Mouse (Mus musculus) spleen, postnatal 4 days (tissue): Measurements from ENCODE around the gene Plxnb3.
"Not testable (repeated sequence)": the region's sequence is repeated elsewhere in the genome, so short reads cannot be mapped to it uniquely, and the experiment has no call there.

Experiments
- DNase-seq, 2 experiments: peaks; one replicate each; pipeline ENCODE4 v3.0.0; 2022; ENCODE audit warnings: low spot score in 2 of 2

The Plxnb3 gene

DNA sequence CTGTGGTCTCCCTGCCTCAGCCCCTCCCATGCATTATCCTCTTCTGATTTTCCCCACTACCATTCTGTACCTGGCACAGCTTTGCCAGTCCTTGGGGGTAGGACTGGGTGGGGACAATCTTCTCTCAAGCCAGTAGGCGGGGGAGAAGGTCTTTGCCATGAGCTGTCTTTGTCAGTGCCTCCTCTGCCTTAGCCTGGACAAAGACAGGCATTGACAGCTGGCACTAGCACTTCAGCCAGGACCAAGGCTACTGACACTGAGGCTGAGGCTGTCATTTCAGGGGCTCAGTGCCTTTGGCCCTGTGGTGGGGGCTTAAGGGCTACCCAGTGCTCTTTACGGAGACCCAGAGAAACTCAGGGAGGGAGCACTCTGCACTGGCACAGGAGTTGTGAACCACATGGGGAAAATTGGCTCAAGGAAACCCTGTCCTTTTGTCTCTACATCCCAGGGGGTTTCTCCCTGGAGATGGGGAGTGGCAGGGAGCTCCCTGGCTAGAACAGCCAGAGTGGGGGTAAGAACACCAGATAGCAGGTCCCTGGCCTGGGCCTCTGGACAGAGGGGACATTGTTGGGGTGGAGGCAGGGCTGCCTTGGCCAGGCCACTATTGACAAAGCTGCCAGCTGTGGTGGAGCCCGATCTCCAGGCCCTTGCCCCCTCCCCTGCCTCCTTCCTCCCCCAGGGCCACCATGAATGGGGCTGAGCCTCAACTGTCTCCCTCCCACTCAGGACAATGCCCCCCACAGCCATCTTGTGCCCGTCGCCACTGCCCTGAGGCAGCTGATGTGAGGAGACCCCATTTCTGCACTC, at the start of gene Plxnb3:
TSS of gene Plxnb3 (plus strand) at position 757 of the 807 bp plus-strand sequence.
- DNase-seq, result no peak

DNA sequence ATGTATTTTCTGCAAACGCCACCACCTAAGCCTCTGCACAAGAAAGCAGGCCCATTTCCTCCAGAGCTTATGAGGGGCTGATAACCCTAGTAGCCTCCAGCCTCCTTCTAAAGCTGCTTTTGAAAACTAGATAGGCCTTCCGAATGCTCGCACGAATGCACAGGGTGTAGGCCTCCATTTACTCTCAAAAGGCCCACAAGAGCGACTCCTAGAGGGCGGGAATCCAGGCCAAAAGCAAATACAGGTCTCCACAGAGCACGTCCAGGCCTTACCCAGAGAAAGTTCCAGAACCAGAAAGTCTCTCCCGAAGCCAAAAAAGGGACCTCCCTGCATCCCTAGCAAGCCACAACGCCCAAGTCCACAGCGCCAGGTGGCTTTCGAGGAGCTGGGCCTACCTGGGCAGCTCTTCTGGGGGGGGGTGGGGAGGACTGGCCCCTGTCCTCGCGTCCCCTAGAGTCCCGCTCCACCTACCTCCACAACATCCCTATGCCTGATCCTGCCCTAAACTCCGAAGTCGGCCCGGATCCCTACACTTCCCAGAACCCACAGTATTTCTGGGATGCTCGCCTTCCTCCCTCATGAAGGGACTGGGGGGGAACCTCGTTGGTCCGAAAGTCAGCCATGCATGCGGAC, 41.3 kb upstream of the Plxnb3 start:
- DNase-seq, result peak; percentile 43 to 69

DNA sequence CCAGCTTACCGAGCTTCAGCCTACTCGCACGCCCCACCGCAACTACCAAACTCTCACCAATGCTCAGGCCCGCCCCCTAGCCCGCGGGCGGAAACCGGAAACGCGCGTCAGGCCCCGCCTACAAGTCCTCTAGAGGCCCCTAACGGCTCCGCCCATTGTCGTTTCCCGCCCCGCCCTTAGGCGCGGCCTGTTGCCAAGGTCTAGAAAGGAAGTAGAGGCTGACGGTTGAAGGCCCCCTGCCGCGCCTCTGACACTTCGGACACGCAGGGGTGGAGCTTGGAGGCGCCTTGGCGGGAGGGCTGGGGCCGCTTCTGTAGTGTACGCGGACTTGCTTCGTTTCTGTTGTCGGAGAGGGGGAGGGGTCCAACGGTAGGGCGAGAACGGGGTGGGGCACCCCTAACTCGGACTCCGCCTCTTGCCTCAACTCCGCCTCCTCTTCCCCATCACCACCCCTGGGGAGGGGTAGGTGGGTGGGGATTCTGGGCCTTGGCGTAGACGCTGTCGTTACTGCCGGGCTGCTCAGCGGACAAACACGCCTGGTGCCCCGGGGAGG, 40.7 kb upstream of the Plxnb3 start, which contains the start of the genes Bcap31 and Abcd1:
TSS of gene Bcap31 (minus strand) at position 67 of the 553 bp plus-strand sequence.
TSS of gene Abcd1 (plus strand) at position 489 of the 553 bp plus-strand sequence.
- DNase-seq, result peak; percentile 94

DNA sequence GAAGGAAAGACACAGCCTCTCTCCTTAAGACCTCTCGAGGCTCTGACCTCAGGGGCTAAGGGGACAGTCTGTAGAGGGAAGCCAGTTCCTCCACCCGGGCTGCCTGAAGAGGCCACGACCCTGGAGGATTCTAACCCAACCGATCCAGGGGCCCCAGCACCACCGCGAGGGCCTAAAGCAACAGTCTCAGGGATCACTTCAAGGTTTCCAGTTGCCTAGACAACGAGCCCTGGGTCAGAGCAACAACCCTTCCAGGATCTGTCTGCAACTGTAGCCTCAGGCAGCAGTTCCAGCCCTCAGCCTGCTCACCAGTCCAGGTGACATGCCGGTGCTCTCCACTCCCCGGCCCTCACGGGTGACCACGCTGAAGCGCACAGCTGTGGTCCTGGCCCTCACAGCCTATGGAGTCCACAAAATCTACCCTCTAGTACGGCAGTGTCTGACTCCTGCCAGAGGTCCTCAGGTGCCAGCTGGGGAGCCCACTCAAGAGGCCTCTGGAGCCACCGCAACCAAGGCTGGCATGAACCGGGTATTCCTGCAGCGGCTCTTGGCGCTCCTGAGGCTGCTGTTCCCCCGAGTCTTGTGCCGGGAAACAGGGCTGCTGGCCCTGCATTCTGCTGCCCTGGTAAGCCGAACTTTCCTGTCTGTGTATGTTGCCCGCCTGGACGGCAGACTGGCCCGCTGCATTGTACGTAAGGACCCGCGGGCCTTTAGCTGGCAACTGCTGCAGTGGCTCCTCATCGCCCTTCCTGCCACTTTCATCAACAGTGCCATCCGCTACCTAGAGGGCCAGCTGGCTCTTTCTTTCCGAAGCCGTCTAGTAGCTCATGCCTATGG, 40.0 kb upstream of the Plxnb3 start:
- peak; percentile 20 to 77 for DNase-seq

DNA sequence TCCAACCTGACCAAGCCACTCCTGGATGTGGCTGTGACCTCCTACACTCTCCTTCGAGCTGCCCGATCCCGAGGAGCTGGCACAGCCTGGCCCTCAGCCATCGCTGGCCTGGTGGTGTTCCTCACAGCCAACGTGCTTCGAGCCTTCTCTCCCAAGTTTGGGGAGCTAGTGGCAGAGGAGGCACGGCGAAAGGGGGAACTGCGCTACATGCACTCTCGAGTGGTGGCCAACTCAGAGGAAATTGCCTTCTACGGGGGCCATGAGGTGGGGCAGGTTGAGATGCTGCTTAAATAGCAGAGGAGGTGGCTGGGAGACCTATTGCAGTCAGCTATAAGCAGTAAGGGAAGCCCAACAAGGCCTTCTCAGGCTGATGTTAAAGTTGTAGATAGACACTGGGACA, 39.2 kb upstream of the Plxnb3 start:
- peak; percentile 30 to 68 for DNase-seq

DNA sequence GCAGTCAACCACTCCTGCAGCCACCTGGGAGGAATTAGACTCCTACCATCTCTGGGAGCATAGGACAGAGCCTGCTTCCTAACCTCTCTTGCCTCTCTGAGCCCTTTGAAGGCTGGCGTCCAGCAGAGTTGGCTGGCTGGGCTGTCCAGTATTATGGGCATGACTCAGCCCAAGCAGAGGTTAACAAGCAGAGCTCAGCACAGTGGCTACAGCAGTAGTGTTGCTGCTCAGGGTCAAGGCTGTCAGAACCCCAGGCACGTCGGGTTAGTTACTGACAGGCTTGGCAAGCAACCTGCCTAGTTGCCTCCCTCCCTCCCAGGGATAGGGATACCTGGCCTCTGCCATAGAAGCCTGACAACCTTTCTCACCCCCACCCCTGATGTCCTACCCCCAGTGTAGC, 38.6 kb upstream of the Plxnb3 start:
- peak; percentile 15 to 63 for DNase-seq

DNA sequence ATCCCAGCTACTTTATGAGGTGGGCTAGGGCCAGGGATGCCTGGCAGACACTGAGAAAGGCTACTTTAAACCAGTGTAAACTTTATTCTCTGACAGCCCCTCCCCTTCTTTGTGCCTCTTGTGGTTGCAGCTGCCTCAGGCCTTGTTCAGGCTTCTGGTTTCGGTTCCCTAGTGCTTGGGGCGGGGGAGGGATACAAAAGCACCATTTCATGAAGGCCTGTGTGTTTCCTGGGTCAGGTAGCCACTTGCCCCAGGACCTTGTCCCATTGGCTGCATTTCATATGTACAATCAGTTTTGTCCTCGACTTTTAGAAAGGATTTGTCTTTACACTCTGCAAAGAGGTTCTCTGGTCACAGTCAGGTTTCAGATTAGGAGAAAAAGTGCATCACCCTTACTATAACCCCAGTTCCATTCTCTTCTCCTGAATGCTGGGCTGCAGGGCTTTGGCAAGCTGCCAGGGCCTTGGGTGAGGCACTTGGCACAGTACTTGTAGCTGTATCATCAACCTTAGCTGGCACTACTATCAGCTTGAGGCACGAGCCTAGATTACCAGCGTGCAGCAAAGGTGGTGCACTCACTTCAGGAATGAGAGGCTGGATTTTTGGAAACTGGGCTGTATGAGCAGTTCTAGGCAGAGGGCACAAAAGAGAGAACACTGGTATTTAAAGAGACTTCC, 38.1 kb upstream of the Plxnb3 start:
- DNase-seq, result peak; percentile 68 to 79

DNA sequence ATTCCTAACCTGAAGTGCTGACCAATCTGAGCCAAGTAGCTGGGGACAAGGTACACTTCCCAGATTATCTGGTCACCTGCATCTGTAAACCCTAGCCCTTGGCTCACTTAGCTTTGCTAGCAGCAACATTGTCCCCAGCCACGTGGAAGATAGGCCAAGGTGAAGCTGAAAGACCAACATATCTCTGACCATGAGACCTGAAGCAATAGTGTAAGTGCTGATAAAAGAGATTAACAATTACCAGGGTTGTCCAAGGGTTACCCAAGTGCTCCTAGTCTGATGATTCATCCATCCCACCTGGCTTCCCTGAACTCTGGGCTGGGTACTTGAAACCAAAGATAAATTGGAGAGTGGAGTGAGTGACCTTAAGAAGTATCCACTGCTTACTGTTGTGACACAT, 26.0 kb upstream of the Plxnb3 start:
- DNase-seq, result no peak

DNA sequence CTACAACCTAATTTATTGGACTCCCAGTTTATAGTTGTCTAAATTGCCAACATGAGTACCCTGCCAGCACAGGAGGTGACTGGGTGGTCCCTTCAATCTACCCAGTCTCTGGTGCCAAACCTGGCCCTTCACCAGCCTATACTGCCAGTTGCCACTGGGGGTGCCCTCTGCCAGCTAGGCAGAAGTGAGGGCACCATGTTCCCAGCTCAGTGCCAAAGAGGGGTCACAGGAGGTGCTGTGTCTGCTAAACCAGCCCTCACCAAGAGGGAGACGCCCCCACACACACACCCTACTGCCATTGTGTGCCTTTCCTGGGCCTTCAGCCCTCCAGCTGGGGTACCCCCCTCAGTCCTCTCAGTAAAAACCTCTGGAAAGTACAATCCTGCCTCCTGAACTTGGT, 18.7 kb upstream of the Plxnb3 start:
- DNase-seq, result no peak

DNA sequence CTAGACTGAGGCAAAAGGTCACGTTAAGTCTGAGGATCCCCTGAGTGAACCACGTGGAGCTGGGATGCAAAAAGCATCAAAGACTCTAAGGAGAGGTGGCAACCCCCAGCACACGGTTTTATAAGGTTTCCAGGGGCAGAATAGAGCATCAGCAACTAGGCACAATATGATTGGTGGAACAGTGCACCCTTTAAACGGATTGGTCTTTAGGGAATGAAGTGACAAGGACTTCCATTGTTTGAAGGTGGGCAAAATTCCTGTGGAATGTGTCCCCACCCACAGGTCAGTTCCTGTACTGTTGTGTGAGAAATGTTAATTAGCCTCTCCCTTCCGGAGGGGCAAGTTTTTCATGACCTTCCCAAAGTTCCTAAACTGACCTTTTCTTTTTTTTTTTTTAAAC, 17.7 kb upstream of the Plxnb3 start:
- DNase-seq, result no peak

DNA sequence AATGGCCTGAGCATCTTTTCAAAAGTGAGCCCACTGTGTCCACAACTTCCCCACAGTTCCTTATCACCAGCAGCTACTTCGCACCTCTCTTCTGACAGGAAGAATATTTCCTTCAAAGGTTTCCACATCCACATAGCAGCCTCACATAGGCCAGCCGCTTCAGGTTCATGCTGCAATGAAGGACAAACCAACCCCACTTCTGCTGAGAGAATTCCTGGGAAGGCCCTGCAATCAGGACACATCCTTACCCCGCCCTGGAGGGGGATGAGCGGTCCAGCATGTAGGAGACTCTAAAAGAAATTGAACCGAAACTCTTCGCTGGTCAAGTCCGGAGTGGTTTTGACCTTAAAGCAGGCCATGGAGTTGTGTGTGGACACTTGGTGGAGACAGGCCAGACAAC, 17.0 kb upstream of the Plxnb3 start:
- DNase-seq, result not testable (repeated sequence)

DNA sequence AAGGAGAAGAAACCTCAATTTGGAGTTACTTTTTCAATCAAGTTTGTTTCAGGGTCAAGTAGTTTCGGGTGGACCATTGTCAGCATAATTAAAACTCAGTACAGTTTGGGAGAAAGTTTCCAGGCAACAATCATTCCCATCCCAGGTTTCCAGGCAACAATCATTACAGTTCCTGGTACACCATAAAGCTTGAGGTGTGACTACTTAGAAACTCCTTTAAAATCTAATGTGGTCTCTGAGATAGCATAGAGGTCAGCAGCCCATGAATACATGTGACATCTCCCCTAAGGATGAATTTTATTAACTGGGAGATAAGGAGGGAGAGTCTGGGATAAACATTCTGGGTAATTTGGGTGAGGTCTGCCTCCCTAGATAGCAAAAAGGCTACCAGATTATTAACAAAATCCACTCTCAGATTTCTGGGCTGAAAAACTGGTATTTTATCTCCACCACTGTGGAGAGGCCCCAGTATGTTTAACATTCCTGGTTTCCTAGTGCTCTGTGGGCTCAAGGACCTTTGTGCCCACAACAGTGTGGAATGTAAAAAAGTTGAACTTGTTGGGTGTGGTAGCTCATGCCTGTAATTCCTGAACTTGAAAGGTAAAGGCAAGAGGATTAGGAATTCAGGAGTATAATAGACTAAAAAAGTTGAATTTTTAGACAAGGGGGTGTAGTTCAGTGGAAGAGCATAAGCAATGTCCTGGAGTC, 12.0 kb upstream of the Plxnb3 start:
- no peak for DNase-seq

DNA sequence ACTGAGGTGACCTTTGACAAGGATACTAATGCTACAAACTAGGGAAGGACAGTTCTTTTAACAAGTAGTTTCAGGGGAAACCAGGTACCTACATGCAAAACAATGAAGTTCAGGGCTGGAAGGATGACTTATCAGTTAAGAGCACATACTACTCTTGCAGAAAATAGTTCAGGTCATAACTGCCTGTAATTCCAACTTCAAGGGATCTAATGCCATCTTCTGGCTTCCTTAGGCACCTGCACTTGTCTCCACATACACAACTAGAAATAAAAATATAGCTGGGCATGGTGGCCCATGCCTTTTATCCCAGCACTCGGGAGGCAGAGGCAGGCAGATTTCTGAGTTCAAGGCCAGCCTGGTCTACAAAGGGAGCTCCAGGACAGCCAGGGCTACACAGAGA, 7.9 kb upstream of the Plxnb3 start:
- no peak for DNase-seq

DNA sequence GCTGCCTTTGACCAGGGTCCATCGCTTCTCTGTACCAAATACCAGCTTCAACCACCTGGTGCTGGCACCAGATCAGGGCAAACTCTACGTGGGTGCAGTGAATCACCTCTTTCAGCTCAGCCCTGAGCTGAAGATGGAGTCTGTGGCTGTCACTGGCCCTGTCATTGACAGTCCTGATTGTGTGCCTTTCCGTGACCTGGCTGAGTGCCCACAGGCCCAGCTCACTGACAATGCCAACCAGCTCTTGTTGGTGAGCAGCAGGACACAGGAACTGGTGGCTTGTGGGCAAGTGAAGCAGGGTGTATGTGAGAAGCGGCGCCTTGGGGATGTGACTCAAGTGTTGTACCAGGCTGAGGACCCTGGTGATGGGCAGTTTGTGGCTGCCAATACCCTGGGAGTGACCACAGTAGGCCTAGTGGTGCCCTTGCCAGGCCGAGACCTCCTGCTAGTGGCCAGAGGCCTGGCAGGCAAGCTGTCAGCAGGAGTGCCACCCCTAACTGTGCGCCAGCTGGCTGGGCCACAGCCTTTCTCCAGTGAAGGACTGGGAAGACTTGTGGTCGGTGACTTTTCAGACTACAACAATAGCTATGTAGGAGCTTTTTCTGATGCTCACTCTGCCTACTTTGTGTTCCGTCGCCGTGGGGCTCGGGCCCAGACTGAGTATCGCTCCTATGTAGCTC, 1.9 kb downstream of the Plxnb3 start:
- DNase-seq, result no peak

DNA sequence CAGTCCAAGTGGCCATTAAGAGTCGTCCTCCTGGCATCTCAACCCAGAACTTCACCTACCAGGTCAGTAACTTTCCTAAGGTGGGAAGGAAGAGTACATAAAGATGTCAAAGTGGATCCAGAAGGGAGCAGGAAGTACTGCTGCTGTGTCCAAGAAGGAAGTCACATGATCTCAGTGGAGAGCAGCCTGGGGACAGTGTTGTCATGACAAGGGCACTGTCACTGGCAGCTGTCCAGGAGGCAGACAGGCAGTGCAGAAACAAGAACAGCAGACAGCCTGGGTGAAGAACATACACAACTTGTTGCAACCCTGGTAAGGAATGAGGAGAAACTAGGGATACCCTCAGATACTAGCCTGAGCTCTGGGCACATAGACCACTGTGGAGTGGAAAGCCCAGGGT, 8.4 kb downstream of the Plxnb3 start:
- peak; percentile 33 to 62 for DNase-seq

DNA sequence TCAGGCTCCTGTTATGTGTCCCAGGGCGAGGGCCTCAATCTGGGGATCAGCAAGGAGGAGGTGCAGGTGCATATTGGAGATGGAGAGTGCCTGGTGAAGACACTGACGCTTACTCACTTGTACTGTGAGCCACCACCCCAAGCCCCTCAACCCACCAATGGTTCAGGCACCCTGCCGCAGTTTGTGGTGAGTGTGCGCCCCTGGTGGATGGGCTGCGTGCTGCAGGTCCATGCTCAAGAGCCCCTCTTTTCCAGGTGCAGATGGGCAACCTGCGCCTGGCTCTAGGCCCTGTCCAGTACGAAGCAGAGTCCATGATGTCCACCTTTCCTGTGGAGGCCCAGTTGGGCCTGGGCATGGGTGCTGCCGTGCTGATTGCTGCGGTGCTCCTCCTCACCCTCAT, 10.4 kb downstream of the Plxnb3 start:
- DNase-seq, result peak; percentile 22 to 78

DNA sequence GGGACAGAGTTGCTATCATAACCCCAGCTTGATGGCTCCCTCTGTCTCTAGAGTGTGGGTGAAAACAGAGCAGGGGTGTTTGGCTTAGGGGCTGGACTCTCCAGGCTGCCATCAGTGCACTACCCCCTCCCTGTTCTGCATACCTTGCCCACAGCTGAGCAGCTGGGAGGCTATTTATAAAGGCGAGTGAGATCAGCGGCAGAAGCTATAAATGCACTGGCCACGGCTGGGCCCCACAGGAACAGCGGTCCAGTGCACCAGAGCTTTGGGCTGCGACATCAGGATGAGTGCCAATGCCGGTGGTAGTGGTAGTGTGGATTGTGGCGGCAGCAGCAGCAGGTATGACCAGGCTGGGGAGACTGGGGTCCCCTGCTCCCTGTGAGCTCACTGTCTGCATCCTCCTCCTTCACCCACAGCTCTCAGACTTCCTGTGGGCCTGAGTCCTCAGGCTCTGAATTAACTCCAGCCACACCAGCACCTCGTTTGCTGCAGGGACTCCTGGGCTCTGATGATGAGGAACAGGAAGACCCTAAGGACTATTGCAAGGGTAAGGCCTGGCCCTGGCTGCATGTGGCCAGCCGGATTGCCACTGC, 17.4 kb downstream of the Plxnb3 start, which contains the start of gene Srpk3:
TSS of gene Srpk3 (plus strand) at position 238 of the 593 bp plus-strand sequence.
- DNase-seq, result peak in 1 of 2 experiments; percentile 36

DNA sequence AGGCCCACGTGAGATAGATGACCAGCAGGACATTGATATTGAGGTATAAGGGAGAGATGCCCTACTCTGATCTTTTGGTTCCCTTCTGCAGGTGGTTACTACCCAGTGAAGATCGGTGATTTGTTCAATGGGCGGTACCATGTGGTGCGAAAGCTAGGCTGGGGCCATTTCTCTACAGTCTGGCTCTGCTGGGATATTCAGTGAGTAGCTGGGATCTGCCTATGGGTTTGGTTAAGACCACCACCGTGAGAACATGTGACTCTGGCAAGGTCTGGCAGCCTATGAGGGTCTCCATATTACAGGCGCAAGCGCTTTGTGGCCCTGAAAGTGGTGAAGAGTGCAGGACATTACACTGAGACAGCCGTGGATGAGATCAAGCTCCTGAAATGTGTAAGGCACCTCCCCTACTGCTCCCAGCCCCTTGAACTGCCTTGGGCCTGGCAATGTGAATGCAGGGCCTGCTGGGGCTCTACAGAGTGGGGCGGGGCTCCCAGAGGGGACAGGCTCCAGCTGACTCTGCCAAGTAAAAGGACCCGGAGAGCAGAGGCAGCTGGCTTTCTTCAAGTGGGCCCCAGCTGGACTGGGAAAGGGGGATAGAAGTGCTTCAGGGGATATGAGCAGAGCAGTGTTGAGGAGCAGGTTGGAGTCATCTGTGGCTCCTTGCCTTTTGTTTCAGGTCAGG, 18.1 kb downstream of the Plxnb3 start:
- no peak for DNase-seq

DNA sequence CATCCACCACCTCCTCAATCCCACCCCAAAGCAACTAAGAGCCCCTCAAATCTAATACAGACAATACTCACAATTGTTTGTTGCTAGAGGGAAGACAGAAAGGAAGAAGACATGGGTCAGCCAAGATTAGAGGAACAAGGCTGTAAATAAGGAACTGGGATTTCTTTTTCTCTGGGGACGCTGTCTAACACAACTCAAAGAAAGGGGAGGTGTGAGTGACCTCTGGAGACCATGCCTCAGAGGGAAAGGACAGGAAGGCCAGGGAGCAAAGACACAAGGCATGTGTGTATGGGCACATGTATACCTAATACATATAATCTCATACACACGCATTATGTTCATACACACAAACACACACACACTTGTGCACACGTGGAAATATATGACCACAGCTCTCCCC, 25.3 kb downstream of the Plxnb3 start:
- DNase-seq, result no peak
